Mouse (Mus musculus) liver, adult 2 months (tissue): Measurements from ENCODE around the gene Maats1.

Experiments
- CTCF ChIP-seq: fragments of 200-500 bp; IDR thresholded peaks from 2 replicates; pipeline ENCODE4 v1.5.1; 2011; ENCODE audit warnings: low read depth, low read length, control low read depth
- POLR2A ChIP-seq: fragments of 200-500 bp; IDR thresholded peaks from 2 replicates; pipeline ENCODE4 v1.6.1; 2011; ENCODE audit warnings: low read length, control low read depth; ENCODE audit not compliant: insufficient read depth; ENCODE audit errors: extremely low read depth

- TF ChIP-seq CTCF (no peak), POLR2A (no peak)
Measured at GRCm38 (mm10) chr16:38365390-38365789, 23.4 kb upstream of the Maats1 start.
